Mouse (Mus musculus): ENCODE measurements around the gene Trim67. TPM values are rescaled to one million over a fixed set of nuclear protein-coding genes. Genes with fewer than 3 reads are reported as not detected.

Trim67 gene
- polyA plus RNA-seq (2015; fragmentation: Nextera tagmentation; extraction: Ambion mirVana) = 0.57 and 0.64 TPM in 2 replicates

DNA sequence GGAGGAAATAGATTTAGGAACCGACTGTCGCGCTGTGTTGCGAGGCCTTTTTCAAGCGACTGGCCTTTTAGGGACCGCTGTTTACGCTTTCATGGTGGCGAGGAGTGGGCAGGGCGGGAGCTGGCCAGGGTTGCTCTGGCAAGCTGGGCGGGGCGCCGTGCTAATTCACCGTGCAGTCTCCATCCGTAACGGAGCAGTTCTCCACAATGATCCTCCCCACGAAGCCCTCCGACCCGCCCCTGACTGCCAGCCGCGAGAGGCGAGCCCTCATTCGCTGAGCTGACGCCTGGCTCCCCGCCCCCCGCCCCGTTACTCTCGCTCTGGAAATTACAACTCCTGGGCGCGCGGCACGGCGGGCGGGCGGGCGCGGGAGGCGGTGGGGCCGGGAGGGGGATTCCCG, at the start of gene Trim67:
Trim67 (plus strand) TSS at position 385 of the 400 bp plus-strand sequence.
- Histone ChIP-seq H3K9ac (peak within 1 kb of the TSS; percentile 24; the same call in 1 of the 2 replicates), H3K27ac (peak within 1 kb of the TSS; percentile 48; the same call in 1 of the 2 replicates), H3K36me3 (no peaks in the 10 kb centered on the region), H3K4me2 (replicated peaks) (peak within 1 kb of the TSS; percentile 100), H3K4me3 (replicated peaks) (peak within 1 kb of the TSS; percentile 57), H3K27me3 (replicated peaks) (peaks cover 64% of the 10 kb centered on the region), H3K4me1 (replicated peaks) (peaks cover 28% of the 10 kb centered on the region), H3K9me3 (no peaks in the 10 kb centered on the region)
- ATAC-seq = peak; percentile 82
- WGBS = under 1% methylated on average over 38 of the region's 39 CpGs

DNA sequence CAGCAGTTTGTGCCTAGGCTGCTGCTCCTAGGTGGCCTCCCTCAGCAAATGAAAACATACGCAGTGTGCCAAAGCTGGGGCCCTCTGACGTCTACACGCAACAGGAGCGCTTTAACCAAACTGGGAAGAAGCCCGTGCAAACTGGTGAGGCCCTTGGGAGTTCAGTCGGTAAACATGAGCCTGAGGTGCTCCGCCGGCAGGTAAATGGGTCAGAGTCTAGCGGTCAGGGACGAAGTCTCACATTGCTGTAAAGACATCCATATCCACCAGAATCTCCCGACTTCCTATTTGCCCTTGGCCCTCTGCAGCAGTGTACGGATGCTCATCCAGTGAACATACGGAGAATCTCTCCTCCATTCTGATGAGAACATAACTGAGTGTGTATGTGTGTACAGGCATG, 46.2 kb upstream of the Trim67 start:
- Histone ChIP-seq H3K36me3 (no peaks in the 10 kb centered on the region), H3K27me3 (replicated peaks) (peaks cover 9% of the 10 kb centered on the region), H3K4me2 (replicated peaks) (no peak overlapping the region; the same call in 1 of the 2 replicates), H3K9me3 (no peaks in the 10 kb centered on the region), H3K9ac (no peak overlapping the region), H3K4me1 (replicated peaks) (peaks cover 9% of the 10 kb centered on the region), H3K4me3 (replicated peaks) (no peak overlapping the region), H3K27ac (no peak overlapping the region)
- no peak for ATAC-seq
- 52% methylated on average over 13 of the region's 13 CpGs for WGBS

DNA sequence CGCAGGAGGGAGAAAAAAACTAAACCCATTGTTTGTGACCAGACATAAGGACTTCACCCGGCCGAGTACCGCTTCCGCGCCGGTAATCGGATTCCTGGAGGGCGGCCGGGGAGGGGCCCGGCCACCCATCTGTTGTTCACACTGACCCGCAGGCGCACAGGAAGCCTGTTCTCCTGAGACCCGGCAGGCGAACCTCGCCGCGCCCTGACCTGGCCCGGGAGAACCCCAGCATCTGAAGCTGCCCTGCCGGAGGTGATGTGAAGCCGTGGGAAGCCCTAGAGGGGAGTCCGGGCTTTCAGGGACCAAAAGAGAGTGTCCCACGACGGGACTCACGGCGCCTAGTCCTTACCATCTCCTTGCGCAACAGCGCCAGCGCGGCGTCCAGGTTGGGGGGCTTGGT, 41.7 kb upstream of the Trim67 start:
- Histone ChIP-seq H3K36me3 (no peaks in the 10 kb centered on the region), H3K4me1 (replicated peaks) (peaks cover 34% of the 10 kb centered on the region), H3K4me3 (replicated peaks) (peak overlapping the region; percentile 63), H3K4me2 (replicated peaks) (peak overlapping the region; percentile 98), H3K27me3 (replicated peaks) (peaks cover 9% of the 10 kb centered on the region), H3K9ac (peak overlapping the region; percentile 50), H3K9me3 (no peaks in the 10 kb centered on the region), H3K27ac (no peak overlapping the region)
- peak; percentile 28 for ATAC-seq
- WGBS = under 1% methylated on average over 30 of the region's 31 CpGs

DNA sequence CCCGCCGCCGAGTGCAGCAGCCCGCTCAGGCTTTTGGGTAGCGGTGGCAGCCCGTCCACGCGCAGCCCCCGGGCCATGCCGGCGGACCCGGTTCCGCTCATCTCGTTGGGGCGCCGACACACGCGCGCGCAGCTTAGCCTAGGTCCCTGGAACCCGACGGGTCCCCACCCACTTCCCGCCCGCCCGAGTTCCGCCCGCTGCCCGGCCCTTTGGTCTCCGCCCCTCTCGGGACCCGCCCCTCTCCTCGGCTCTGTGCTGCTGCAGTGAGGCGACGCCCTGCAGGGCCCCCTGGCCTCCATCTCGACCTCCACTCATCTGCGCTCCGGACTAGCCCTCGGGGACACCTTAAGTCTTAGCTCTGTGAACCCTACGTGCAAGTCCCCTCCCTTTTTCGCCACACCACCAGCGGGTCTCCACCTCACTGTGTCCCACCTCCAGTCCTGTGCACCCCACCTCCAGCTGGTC, 41.2 kb upstream of the Trim67 start, which contains the start of gene Fam89a:
Fam89a (minus strand) TSS at position 124 of the 465 bp plus-strand sequence.
- 1% methylated on average over 39 of the region's 41 CpGs for WGBS
- Histone ChIP-seq H3K9ac (peak within 1 kb of the TSS; percentile 50), H3K4me1 (replicated peaks) (peaks cover 34% of the 10 kb centered on the region), H3K27ac (no peak within 1 kb of the TSS), H3K27me3 (replicated peaks) (peaks cover 9% of the 10 kb centered on the region), H3K36me3 (no peaks in the 10 kb centered on the region), H3K4me2 (replicated peaks) (peak within 1 kb of the TSS; percentile 98), H3K9me3 (no peaks in the 10 kb centered on the region), H3K4me3 (replicated peaks) (peak within 1 kb of the TSS; percentile 63)
- peak; percentile 86 for ATAC-seq

DNA sequence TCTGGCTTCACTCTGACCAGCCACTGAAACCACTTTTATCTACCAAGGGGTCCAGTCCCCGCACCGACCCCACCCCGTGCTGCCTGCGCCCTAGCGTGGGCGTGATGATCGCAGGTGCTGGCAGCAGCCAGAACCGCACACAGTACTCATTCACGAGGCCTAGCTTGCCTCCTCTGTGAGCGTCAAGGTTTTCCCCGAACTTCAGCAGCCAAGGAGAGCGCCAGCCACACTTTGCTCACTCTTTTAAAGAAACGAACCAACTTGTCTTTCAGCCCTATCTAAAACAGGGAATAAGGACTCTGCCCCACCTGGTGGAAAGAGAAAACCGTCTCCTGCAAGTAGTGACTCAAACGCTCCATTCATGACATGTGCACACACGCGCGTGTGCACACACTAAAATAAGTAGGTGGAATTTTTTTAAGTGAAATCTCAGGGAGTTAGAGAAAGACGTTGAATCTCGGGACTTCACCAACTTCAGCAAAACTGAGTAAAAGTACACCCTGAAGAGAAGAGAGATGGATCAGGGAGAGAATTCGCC, 40.5 kb upstream of the Trim67 start:
- H3K36me3 ChIP-seq = no peaks in the 10 kb centered on the region
- no peak overlapping the region for H3K27ac ChIP-seq
- 51% methylated on average over 21 of the region's 21 CpGs for whole genome bisulfite sequencing
- no peak overlapping the region for H3K9ac ChIP-seq
- no peak overlapping the region for H3K4me3 ChIP-seq (replicated peaks)
- peak overlapping the region; percentile 98 for H3K4me2 ChIP-seq (replicated peaks)
- peaks cover 9% of the 10 kb centered on the region for H3K27me3 ChIP-seq (replicated peaks)
- H3K4me1 ChIP-seq (replicated peaks) = peaks cover 34% of the 10 kb centered on the region
- no peaks in the 10 kb centered on the region for H3K9me3 ChIP-seq
- ATAC-seq = peak; percentile 22

DNA sequence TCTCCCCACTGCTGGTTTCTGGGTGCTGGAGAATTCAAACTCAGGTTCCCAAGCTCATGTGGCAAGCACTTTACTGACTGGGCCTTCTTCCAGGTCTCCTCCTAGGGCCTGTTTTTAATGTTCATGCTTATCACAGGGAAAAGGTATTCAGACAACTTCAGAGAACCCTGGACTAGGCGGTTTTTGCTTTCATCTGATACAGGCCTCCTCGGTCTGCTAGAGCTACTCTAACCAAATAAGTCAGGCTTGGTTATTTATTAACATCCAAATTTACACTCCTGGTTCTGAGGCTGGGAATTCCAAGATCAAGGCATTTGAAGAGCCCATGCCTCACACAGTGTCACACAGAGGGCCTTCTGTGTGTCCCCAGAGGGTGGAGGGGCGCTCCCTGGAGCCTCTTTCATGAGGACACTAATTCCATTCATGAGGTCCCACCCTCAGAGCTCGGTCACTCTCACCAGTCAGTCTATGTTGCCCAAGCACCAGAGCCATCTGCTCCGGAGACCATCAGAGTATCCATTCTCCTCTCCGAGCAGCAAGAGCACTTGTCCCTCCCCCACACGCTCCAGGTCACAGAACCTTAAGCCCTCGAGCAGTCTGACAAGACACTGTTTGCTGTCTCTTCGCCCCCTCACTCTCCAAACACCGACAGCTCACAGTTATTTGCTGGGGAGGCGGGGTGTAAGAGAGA, 38.6 kb upstream of the Trim67 start:
- Histone ChIP-seq H3K9ac (no peak overlapping the region), H3K36me3 (no peaks in the 10 kb centered on the region), H3K4me3 (replicated peaks) (no peak overlapping the region), H3K4me2 (replicated peaks) (peak overlapping the region; percentile 26; the same call in 1 of the 2 replicates), H3K9me3 (no peaks in the 10 kb centered on the region), H3K27ac (0 out of 2 replicates have a peak overlapping the region, but pooled peaks have one; percentile 6), H3K4me1 (replicated peaks) (peaks cover 34% of the 10 kb centered on the region), H3K27me3 (replicated peaks) (peaks cover 9% of the 10 kb centered on the region)
- peak; percentile 62 for ATAC-seq
- 11% methylated on average over 11 of the region's 11 CpGs for WGBS

DNA sequence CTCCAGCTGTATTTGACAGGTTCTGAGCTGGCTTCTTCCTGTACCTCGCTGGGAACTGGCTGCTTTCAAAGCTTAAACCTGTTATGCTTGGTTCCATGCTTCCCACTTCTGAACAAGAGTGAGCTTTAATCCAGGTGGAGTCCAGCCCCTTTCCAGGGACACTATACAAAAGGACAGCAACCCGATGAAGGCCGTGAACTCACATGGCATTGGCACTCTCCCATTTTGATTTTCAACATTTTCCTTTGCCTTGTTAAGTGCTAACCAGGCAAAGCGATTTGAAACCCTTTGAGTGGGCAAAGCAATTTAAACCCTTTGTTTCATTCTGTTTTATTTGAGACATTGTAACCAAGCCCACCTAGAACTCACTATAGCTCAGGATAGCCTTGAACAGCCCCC, 38.1 kb upstream of the Trim67 start:
- Histone ChIP-seq H3K4me2 (replicated peaks) (0 out of 2 replicates have a peak overlapping the region, but pooled peaks have one; percentile 26), H3K9me3 (no peaks in the 10 kb centered on the region), H3K4me3 (replicated peaks) (no peak overlapping the region), H3K9ac (no peak overlapping the region), H3K4me1 (replicated peaks) (peaks cover 34% of the 10 kb centered on the region), H3K27ac (0 out of 2 replicates have a peak overlapping the region, but pooled peaks have one; percentile 6), H3K36me3 (no peaks in the 10 kb centered on the region), H3K27me3 (replicated peaks) (peaks cover 9% of the 10 kb centered on the region)
- 32% methylated on average over 4 of the region's 4 CpGs for WGBS
- no peak for ATAC-seq

DNA sequence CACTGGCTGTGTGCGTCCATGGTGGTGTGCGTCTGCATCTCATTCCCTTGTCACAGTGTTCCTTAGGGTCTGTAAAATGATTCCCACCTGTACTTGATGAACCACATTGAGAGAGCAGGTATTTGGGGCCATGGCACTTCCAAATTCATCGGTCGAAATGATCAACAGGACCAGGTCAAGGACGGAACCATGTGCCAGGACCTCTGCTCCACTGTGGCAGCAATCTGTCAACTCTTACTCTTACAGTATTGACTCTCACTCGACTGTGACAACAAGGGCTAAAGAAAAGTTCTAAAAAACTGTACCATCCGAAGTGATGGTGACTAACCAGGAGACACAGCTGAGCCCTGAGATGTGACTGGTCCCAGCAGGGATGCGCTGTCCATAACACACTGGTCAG, 37.4 kb upstream of the Trim67 start:
- Histone ChIP-seq H3K4me3 (replicated peaks) (no peak overlapping the region), H3K27me3 (replicated peaks) (peaks cover 6% of the 10 kb centered on the region; the same call in 1 of the 2 replicates), H3K4me1 (replicated peaks) (peaks cover 34% of the 10 kb centered on the region), H3K36me3 (no peaks in the 10 kb centered on the region), H3K27ac (no peak overlapping the region), H3K9me3 (no peaks in the 10 kb centered on the region), H3K9ac (no peak overlapping the region), H3K4me2 (replicated peaks) (no peak overlapping the region)
- WGBS = 80% methylated on average over 8 of the region's 8 CpGs
- no peak for ATAC-seq

DNA sequence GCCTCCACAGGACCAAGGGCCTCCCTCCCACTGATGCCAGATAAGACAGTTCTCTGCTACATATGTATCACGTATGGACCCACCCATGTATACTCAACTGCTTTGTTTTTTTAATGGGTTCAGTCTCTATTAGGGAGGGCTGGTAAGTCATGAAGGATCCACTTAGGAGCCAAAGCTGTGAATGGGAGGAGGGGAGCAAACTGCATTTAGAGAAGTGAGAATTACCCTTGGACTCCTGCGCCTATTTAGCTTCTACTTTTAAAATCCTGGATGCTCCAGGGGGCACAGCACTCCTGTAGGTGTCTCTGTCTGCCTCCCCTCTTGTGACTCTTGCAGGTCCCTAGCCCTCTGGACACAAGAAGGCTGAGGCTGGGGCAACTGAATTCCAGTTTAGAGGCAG, 36.7 kb upstream of the Trim67 start:
- Histone ChIP-seq H3K9me3 (no peaks in the 10 kb centered on the region), H3K36me3 (no peaks in the 10 kb centered on the region), H3K9ac (no peak overlapping the region), H3K4me2 (replicated peaks) (no peak overlapping the region), H3K4me3 (replicated peaks) (no peak overlapping the region), H3K4me1 (replicated peaks) (peaks cover 30% of the 10 kb centered on the region), H3K27ac (no peak overlapping the region), H3K27me3 (replicated peaks) (peaks cover 2% of the 10 kb centered on the region; the same call in 1 of the 2 replicates)
- no peak for ATAC-seq
- 72% methylated on average over 2 of the region's 2 CpGs for WGBS

DNA sequence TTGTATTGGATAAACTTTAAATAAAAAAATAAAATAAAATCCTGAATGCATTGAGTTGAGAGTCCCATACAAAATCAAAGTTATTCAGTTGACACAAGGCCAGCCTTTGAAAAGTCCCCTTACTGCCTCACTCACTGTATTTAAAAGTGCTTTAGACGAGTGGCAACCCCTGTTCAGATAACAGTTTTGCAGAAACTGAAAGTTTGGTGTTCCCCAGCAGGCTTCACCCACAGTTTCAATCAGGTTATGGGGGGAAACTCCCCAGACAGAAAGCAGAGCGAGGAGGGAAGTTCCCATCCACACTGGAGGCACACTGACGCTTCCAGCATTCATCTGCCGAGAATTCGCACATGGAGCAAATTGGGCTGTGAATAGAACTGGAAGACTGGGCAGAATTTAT, 36.3 kb upstream of the Trim67 start:
- H3K27ac ChIP-seq = no peak overlapping the region
- H3K36me3 ChIP-seq = no peaks in the 10 kb centered on the region
- H3K4me3 ChIP-seq (replicated peaks) = no peak overlapping the region
- H3K4me2 ChIP-seq (replicated peaks) = no peak overlapping the region
- peaks cover 26% of the 10 kb centered on the region for H3K4me1 ChIP-seq (replicated peaks)
- no peak for ATAC-seq
- H3K9ac ChIP-seq = no peak overlapping the region
- no peaks in the 10 kb centered on the region; the same call in 1 of the 2 replicates for H3K27me3 ChIP-seq (replicated peaks)
- 82% methylated on average over 5 of the region's 5 CpGs for WGBS
- no peaks in the 10 kb centered on the region for H3K9me3 ChIP-seq

DNA sequence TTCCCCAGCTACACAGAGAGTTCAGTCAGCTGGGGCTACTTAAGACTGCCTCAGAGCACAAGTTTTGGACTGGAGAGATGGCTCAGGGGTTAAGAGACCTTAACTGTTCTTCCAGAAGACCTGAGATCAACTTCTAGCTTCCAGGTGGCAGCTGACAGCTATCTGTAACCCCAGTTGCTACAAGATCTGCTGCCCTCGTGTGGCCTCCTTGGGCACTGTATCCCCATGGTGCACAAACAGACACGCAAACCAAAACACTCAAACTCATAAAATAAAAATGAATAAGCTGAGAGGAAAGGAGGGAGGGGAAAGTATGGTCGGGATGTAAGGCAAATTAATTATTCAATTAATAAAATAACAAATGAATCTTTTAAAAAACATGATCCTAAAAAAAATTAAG, 34.3 kb upstream of the Trim67 start:
- Histone ChIP-seq H3K27me3 (replicated peaks) (no peaks in the 10 kb centered on the region), H3K36me3 (no peaks in the 10 kb centered on the region), H3K4me1 (replicated peaks) (peaks cover 15% of the 10 kb centered on the region), H3K9ac (no peak overlapping the region), H3K4me3 (replicated peaks) (no peak overlapping the region), H3K4me2 (replicated peaks) (no peak overlapping the region), H3K9me3 (no peaks in the 10 kb centered on the region), H3K27ac (no peak overlapping the region)
- 33% methylated on average over 3 of the region's 3 CpGs for whole genome bisulfite sequencing
- no peak for ATAC-seq

DNA sequence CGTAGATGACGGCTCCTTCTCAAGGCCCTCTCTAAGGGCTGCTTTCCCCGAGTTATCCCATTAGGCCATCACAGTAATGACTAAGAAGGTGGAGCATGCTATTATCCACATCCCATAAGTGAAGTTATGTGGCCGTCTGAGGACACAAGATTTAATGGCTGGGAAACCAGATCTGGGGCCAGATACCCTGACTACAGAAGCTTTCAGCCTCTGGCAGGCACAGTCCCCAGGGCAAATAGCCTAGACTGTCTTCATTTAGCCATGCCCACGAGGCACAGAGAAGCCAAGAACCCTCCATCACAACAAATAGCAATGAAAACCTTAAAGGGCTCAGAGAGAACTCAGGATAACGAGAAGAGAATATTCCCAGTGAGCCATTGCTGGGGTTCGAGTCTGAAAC, 29.8 kb upstream of the Trim67 start:
- no peak overlapping the region for H3K4me3 ChIP-seq (replicated peaks)
- WGBS = 74% methylated on average over 7 of the region's 7 CpGs
- H3K9me3 ChIP-seq = no peaks in the 10 kb centered on the region
- no peak overlapping the region for H3K4me2 ChIP-seq (replicated peaks)
- no peak for ATAC-seq
- no peaks in the 10 kb centered on the region for H3K27me3 ChIP-seq (replicated peaks)
- no peaks in the 10 kb centered on the region for H3K36me3 ChIP-seq
- H3K4me1 ChIP-seq (replicated peaks) = no peaks in the 10 kb centered on the region
- H3K27ac ChIP-seq = no peak overlapping the region
- no peak overlapping the region for H3K9ac ChIP-seq

Measured in intestine, embryonic 15.5 days (tissue).